Mouse (Mus musculus) kidney, embryonic 16.5 days (tissue): ENCODE results near the gene Ddx25. TPM values are rescaled to one million over a fixed set of nuclear protein-coding genes. Genes with fewer than 3 reads are reported as not detected.

Experiments
- polyA plus RNA-seq: library from polyadenylated mRNA; unstranded; fragments of >200 nt; fragmentation: Nextera tagmentation; extraction: Ambion mirVana; gene quantifications from 2 replicates; pipeline ENCODE4 v1.2.1, GENCODE M21; 2015

Gene Ddx25
- polyA plus RNA-seq, 1 experiment from 2014 or later, result 2.3 TPM

Other genes with a start within 250 kb of the Ddx25 start
- 3.8 and 4.2 TPM in 2 replicates for gene Cdon, start 137.4 kb downstream of the Ddx25 start, polyA plus RNA-seq
- gene Gm1113, start 40.3 kb downstream of the Ddx25 start, polyA plus RNA-seq, result not detected in 2 replicates
- 20.6 and 24.0 TPM in 2 replicates for gene Pus3, start 67 bp upstream of the Ddx25 start, polyA plus RNA-seq
- gene Pate2, start 11.8 kb upstream of the Ddx25 start, polyA plus RNA-seq, result 0.57 and 0.84 TPM in 2 replicates
- gene Hyls1, start 11.9 kb upstream of the Ddx25 start, polyA plus RNA-seq, result 15.3 and 16.4 TPM in 2 replicates
- gene Pate4, start 53.4 kb upstream of the Ddx25 start, polyA plus RNA-seq, result not detected in 2 replicates
- gene Pate3, start 89.7 kb upstream of the Ddx25 start, polyA plus RNA-seq, result not detected in 2 replicates
- not detected in 2 replicates for gene Pate1, start 128.9 kb upstream of the Ddx25 start, polyA plus RNA-seq
- not detected in 2 replicates for gene Gm17677, start 182.5 kb upstream of the Ddx25 start, polyA plus RNA-seq
- gene Gm17727, start 219.6 kb upstream of the Ddx25 start, polyA plus RNA-seq, result not detected in 2 replicates
- gene Gm27235, start 231.6 kb upstream of the Ddx25 start, polyA plus RNA-seq, result not detected in 2 replicates
- gene D730048I06Rik, start 231.6 kb upstream of the Ddx25 start, polyA plus RNA-seq, result not detected in 2 replicates